Comparison of ENCODE assay signal across 18 mouse cellular contexts in the genomic region with DNA sequence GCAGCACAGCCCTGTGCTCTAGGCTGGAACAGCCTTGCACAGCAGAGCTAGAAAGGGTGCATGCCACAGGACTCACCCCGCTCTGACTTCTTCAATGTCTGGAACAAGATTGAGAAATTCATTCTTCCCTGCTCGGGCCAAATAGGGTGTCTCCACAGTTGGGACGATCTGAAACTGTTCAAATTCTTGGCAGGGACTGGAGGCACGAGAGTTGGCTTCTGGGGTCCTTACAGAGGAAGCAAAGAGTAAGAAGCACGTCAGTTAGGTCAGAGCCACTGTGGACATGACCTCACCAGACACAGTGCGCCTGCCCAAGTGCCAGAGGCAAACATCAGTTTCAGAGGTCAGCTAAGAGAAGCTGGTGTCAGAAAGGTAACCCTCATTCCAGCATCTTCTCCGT. TPM values are rescaled to one million over a fixed set of nuclear protein-coding genes. Genes with fewer than 3 reads are reported as not detected.
DNase-seq lines count a peak whose midpoint lies in the region; ATAC-seq and TF ChIP-seq lines count a peak whose summit lies in the region.
"Had no signal": no experiment of that assay in that cellular context is flagged by ENCODE, and none has a peak within 500 bp of the region (broad histone marks: within the 10 kb centered on the region; RNA-seq: fewer than 3 reads in every experiment).

No protein-coding gene starts in this region.

- peak; percentile 65 for ATAC-seq in granulocyte monocyte progenitor cell, adult 5-6 weeks (replicated peaks; ENCODE audit: poor library complexity, severe bottlenecking)
- ATAC-seq: forebrain, embryonic 15.5 days; liver, postnatal 0 days; midbrain, embryonic 16.5 days had no signal

- TF ChIP-seq POLR2A in bone marrow, adult 2 months (IDR thresholded peaks at IDR 0.05; ENCODE audit: borderline replicate concordance, control insufficient read depth, low read depth, low read length), result no peak

- intact Hi-C loops in heart, postnatal 25 days (cut with DNase I), result loop anchor here (2.0 kb wide), 1 partner anchor 21 kb away; no protein-coding TSS in a partner anchor

- WGBS in bone marrow, adult 2 months, result 43% methylated on average over 7 of the region's 7 CpGs

- H3K4me3 ChIP-seq in bone marrow, adult 2 months (replicated peaks; ENCODE audit: control insufficient read depth, low read depth, low read length), result peak overlapping the region; percentile 6
- H3K4me3 ChIP-seq: forebrain, embryonic 15.5 days; heart, embryonic 15.5 days; hindbrain, embryonic 12.5 days; limb, embryonic 15.5 days; neural tube, embryonic 15.5 days had no signal

- no peak for TF ChIP-seq CTCF in bone marrow, adult 2 months (IDR thresholded peaks at IDR 0.05; ENCODE audit: control insufficient read depth, insufficient read depth, low read length)

- H3K27ac ChIP-seq in bone marrow, adult 2 months (ENCODE audit: control insufficient read depth, insufficient read depth, low read depth, low read length, poor library complexity), result peak overlapping the region; percentile 54
- H3K27ac ChIP-seq: forebrain, embryonic 15.5 days; heart, embryonic 15.5 days; hindbrain, embryonic 12.5 days; limb, embryonic 15.5 days; neural tube, embryonic 15.5 days had no signal

- DNase-seq in heart, adult 18-20 months, result peak; percentile 30 to 69
- DNase-seq in heart, postnatal 25 days (ENCODE audit: low spot score), result no peak
- peak; percentile 34 to 74 for DNase-seq in lung, postnatal 4 days
- DNase-seq in ovary, postnatal 36 days (ENCODE audit: low spot score), result no peak
- no peak for DNase-seq in cerebellum, postnatal 25 days
- DNase-seq: embryo, embryonic 11 days; kidney, adult 8-10 months; liver, postnatal 0 days; right cerebral cortex, postnatal 25 days had no signal

- H3K4me1 ChIP-seq in bone marrow, adult 2 months (ENCODE audit: control insufficient read depth, insufficient read depth, low read length), result peaks cover 5% of the 10 kb centered on the region; the same call in 1 of the 2 replicates
- H3K4me1 ChIP-seq: forebrain, embryonic 15.5 days; heart, embryonic 15.5 days; limb, embryonic 15.5 days; neural tube, embryonic 15.5 days had no signal

RNA-seq across cellular contexts. Expression of a gene that starts 15.6 kb away (rescaled TPM):
- total RNA-seq in heart, adult 18-20 months (2021), result 10 to 100 TPM; 39.8 to 52.0 TPM
- total RNA-seq in heart, postnatal 25 days (2021), result 10 to 100 TPM; 39.9 TPM
- 68.6 and 170 TPM in 2 replicates for polyA plus RNA-seq in bone marrow, adult 2 months (2011; ENCODE audit: insufficient read depth, insufficient read length, low replicate concordance, missing spikeins)
- 220 and 237 TPM in 2 replicates for total RNA-seq in granulocyte monocyte progenitor cell, adult 5-6 weeks (2014; fragmentation: Nextera tagmentation)
- 140 and 162 TPM in 2 replicates for total RNA-seq in granulocyte monocyte progenitor cell, adult 5-6 weeks (2017)

RNA-seq across cellular contexts. Expression of a gene that starts 44.8 kb away (rescaled TPM):
- total RNA-seq in heart, adult 18-20 months (2021), result 1 to 10 TPM; 7.2 to 8.6 TPM
- total RNA-seq in heart, postnatal 25 days (2021), result 1 to 10 TPM; 7.8 to 8.9 TPM
- polyA plus RNA-seq in bone marrow, adult 2 months (2011; ENCODE audit: insufficient read depth, insufficient read length, low replicate concordance, missing spikeins), result 37.7 and 47.8 TPM in 2 replicates
- 29.2 and 36.6 TPM in 2 replicates for total RNA-seq in granulocyte monocyte progenitor cell, adult 5-6 weeks (2014; fragmentation: Nextera tagmentation)
- total RNA-seq in granulocyte monocyte progenitor cell, adult 5-6 weeks (2017), result 19.4 and 25.6 TPM in 2 replicates

RNA-seq across cellular contexts. Expression of a gene that starts 55.6 kb away (rescaled TPM):
- not detected for total RNA-seq in heart, adult 18-20 months (2021)
- total RNA-seq in heart, postnatal 25 days (2021), result under 1 TPM in 1 of 2 experiments, not detected in 1; 0.39 TPM
- 1.5 TPM in 1 of 2 replicates, not detected in the other for polyA plus RNA-seq in bone marrow, adult 2 months (2011; ENCODE audit: insufficient read depth, insufficient read length, low replicate concordance, missing spikeins)
- total RNA-seq in granulocyte monocyte progenitor cell, adult 5-6 weeks (2014; fragmentation: Nextera tagmentation), result 0.92 TPM in 1 of 2 replicates, not detected in the other
- total RNA-seq in granulocyte monocyte progenitor cell, adult 5-6 weeks (2017), result not detected in 2 replicates
- polyA plus RNA-seq: limb, embryonic 15.5 days; liver, postnatal 0 days; neural tube, embryonic 15.5 days; stomach, embryonic 16.5 days had no signal

Comparison
In these comparisons a context has a peak if more than half of its experiments do, and no peak if none do; other contexts are left out.
1. DNase-seq: peak in heart, adult 18-20 months (2 of 2) and lung, postnatal 4 days (2 of 2); none in heart, postnatal 25 days (single experiment), ovary, postnatal 36 days (single experiment) and cerebellum, postnatal 25 days (0 of 2).